Mouse (Mus musculus): ENCODE measurements around the gene Tax1bp1.

- TF ChIP-seq CTCF (IDR thresholded peaks at IDR 0.05; ENCODE audit: borderline replicate concordance, control insufficient read depth, extremely low read depth, insufficient read depth, low read length, poor library complexity) (no peak), POLR2A (IDR thresholded peaks at IDR 0.05; ENCODE audit: control insufficient read depth, extremely low read depth, insufficient read depth, low read length, poor library complexity) (no peak)
Measured at GRCm38 (mm10) chr6:52805237-52805856, 91.8 kb downstream of the Tax1bp1 start.
